Mouse (Mus musculus): ENCODE results near the gene Fam92b. TPM values are rescaled to one million over a fixed set of nuclear protein-coding genes. Genes with fewer than 3 reads are reported as not detected.

Fam92b gene
- total and polyA plus RNA-seq, 2 experiments from 2014 or later, result 1.0 to 1.7 TPM

DNA sequence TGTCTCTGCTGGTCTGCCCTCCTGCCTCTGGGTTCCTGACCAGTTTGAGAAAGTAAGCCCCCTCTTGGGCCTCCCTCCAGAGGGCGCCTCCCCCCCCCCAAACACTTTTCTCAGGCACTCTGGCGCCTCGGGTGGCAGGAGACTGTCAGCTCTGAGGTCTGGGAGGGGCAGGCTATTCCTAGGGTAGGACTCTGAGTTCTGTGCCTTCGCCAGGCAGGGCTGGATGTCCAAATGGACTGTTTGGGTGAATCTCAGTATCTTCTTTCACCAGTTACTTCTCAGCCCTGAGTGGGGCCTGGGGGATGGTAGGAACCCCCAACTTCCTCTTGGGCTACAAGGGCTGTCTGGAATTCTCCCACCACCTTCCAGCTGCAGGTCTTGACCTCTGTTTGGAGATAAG lies 34.1 kb upstream of the Fam92b start:
- Histone ChIP-seq H3K9me3 (ENCODE audit: low read length) (no peaks in the 10 kb centered on the region), H3K4me2 (ENCODE audit: low read depth, low read length, poor library complexity, severe bottlenecking) (no peak overlapping the region), H3K4me3 (ENCODE audit: low read depth, low read length) (no peak overlapping the region), H3K4me1 (ENCODE audit: insufficient read depth, low read length) (no peaks in the 10 kb centered on the region; the same call in 1 of the 2 replicates), H3K27me3 (ENCODE audit: insufficient read depth, low read length) (no peaks in the 10 kb centered on the region), H3K36me3 (ENCODE audit: insufficient read depth, low read length) (no peaks in the 10 kb centered on the region), H3K27ac (ENCODE audit: low read depth, low read length) (no peak overlapping the region), H3K9ac (replicated peaks; ENCODE audit: low read length, poor library complexity, severe bottlenecking) (no peak overlapping the region)
- 14% methylated on average over 4 of the region's 4 CpGs for WGBS
- ATAC-seq (ENCODE audit: low FRiP score), result no peak
- peak; percentile 62 for TF ChIP-seq CTCF (IDR thresholded peaks at IDR 0.05)
- no peak for DNase-seq (ENCODE audit: low spot score)

- Histone ChIP-seq H3K4me2 (ENCODE audit: low read depth, low read length, poor library complexity, severe bottlenecking) (no peak overlapping the region), H3K9ac (replicated peaks; ENCODE audit: low read length, poor library complexity, severe bottlenecking) (no peak overlapping the region), H3K27me3 (ENCODE audit: insufficient read depth, low read length) (no peaks in the 10 kb centered on the region), H3K4me1 (ENCODE audit: insufficient read depth, low read length) (no peaks in the 10 kb centered on the region), H3K36me3 (ENCODE audit: insufficient read depth, low read length) (no peaks in the 10 kb centered on the region), H3K27ac (ENCODE audit: low read depth, low read length) (no peak overlapping the region), H3K4me3 (ENCODE audit: low read depth, low read length) (no peak overlapping the region), H3K9me3 (ENCODE audit: low read length) (no peaks in the 10 kb centered on the region)
- 85% methylated on average over 11 of the region's 11 CpGs for WGBS
- ATAC-seq (ENCODE audit: low FRiP score), result no peak
- TF ChIP-seq CTCF (IDR thresholded peaks at IDR 0.05), result no peak
- no peak for DNase-seq (ENCODE audit: low spot score)
Measured at GRCm38 (mm10) chr8:120208113-120208512, 30.8 kb upstream of the Fam92b start.

GRCm38 (mm10) chr8:120207364-120207763 lies 30.1 kb upstream of the Fam92b start:
- Histone ChIP-seq H3K9me3 (ENCODE audit: low read length) (no peaks in the 10 kb centered on the region), H3K4me1 (ENCODE audit: insufficient read depth, low read length) (no peaks in the 10 kb centered on the region), H3K27me3 (ENCODE audit: insufficient read depth, low read length) (no peaks in the 10 kb centered on the region), H3K4me3 (ENCODE audit: low read depth, low read length) (no peak overlapping the region), H3K27ac (ENCODE audit: low read depth, low read length) (no peak overlapping the region), H3K36me3 (ENCODE audit: insufficient read depth, low read length) (no peaks in the 10 kb centered on the region), H3K4me2 (ENCODE audit: low read depth, low read length, poor library complexity, severe bottlenecking) (no peak overlapping the region), H3K9ac (replicated peaks; ENCODE audit: low read length, poor library complexity, severe bottlenecking) (no peak overlapping the region)
- WGBS, result 84% methylated on average over 8 of the region's 8 CpGs
- DNase-seq (ENCODE audit: low spot score) (no peak), ATAC-seq (ENCODE audit: low FRiP score) (no peak)
- TF ChIP-seq CTCF (IDR thresholded peaks at IDR 0.05), result peak; percentile 22; the same call in 1 of the 2 replicates

GRCm38 (mm10) chr8:120205916-120206315 lies 28.6 kb upstream of the Fam92b start:
- Histone ChIP-seq H3K27ac (ENCODE audit: low read depth, low read length) (no peak overlapping the region), H3K36me3 (ENCODE audit: insufficient read depth, low read length) (no peaks in the 10 kb centered on the region), H3K9me3 (ENCODE audit: low read length) (no peaks in the 10 kb centered on the region), H3K27me3 (ENCODE audit: insufficient read depth, low read length) (no peaks in the 10 kb centered on the region), H3K4me3 (ENCODE audit: low read depth, low read length) (no peak overlapping the region), H3K9ac (replicated peaks; ENCODE audit: low read length, poor library complexity, severe bottlenecking) (no peak overlapping the region), H3K4me1 (ENCODE audit: insufficient read depth, low read length) (no peaks in the 10 kb centered on the region), H3K4me2 (ENCODE audit: low read depth, low read length, poor library complexity, severe bottlenecking) (no peak overlapping the region)
- TF ChIP-seq CTCF (IDR thresholded peaks at IDR 0.05), result no peak
- 79% methylated on average over 9 of the region's 9 CpGs for WGBS
- no peak for DNase-seq (ENCODE audit: low spot score)
- ATAC-seq (ENCODE audit: low FRiP score), result no peak

- no peak overlapping the region for H3K4me2 ChIP-seq (ENCODE audit: low read depth, low read length, poor library complexity, severe bottlenecking)
- no peak for TF ChIP-seq CTCF (IDR thresholded peaks at IDR 0.05)
- DNase-seq (ENCODE audit: low spot score) (peak; percentile 32), ATAC-seq (ENCODE audit: low FRiP score) (no peak)
- H3K9me3 ChIP-seq (ENCODE audit: low read length), result no peaks in the 10 kb centered on the region
- H3K9ac ChIP-seq (replicated peaks; ENCODE audit: low read length, poor library complexity, severe bottlenecking), result no peak overlapping the region
- WGBS, result 63% methylated on average over 7 of the region's 7 CpGs
- no peak overlapping the region for H3K4me3 ChIP-seq (ENCODE audit: low read depth, low read length)
- no peak overlapping the region for H3K27ac ChIP-seq (ENCODE audit: low read depth, low read length)
- H3K4me1 ChIP-seq (ENCODE audit: insufficient read depth, low read length), result no peaks in the 10 kb centered on the region
- no peaks in the 10 kb centered on the region for H3K36me3 ChIP-seq (ENCODE audit: insufficient read depth, low read length)
- H3K27me3 ChIP-seq (ENCODE audit: insufficient read depth, low read length), result no peaks in the 10 kb centered on the region
Measured at GRCm38 (mm10) chr8:120204736-120205360, 27.6 kb upstream of the Fam92b start.

DNA sequence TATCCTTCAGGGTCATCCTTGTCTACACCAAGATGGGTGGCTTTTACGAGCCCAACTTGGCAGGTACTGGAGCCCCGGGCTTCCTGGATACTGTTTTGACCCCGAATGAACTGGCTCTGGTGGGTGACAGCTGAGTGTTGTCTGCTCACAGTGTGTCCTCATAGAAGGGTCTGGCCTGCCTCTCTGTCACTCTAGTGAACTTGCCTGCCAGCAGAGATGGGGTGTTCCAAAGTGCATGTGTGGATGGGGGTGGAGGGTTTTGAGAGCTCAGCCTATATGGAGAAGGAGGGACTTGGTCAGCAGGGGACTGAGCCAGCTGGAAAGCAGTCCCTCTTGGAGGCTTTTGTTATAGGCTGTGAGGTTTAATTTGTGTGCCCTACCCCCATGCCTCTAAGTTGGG lies 25.3 kb upstream of the Fam92b start:
- no peaks in the 10 kb centered on the region for H3K36me3 ChIP-seq (ENCODE audit: insufficient read depth, low read length)
- H3K27me3 ChIP-seq (ENCODE audit: insufficient read depth, low read length), result no peaks in the 10 kb centered on the region
- no peak overlapping the region for H3K4me2 ChIP-seq (ENCODE audit: low read depth, low read length, poor library complexity, severe bottlenecking)
- 52% methylated on average over 3 of the region's 3 CpGs for WGBS
- DNase-seq (ENCODE audit: low spot score) (no peak), ATAC-seq (ENCODE audit: low FRiP score) (no peak)
- H3K9me3 ChIP-seq (ENCODE audit: low read length), result no peaks in the 10 kb centered on the region
- TF ChIP-seq CTCF (IDR thresholded peaks at IDR 0.05), result no peak
- H3K9ac ChIP-seq (replicated peaks; ENCODE audit: low read length, poor library complexity, severe bottlenecking), result no peak overlapping the region
- no peaks in the 10 kb centered on the region for H3K4me1 ChIP-seq (ENCODE audit: insufficient read depth, low read length)
- H3K27ac ChIP-seq (ENCODE audit: low read depth, low read length), result no peak overlapping the region
- H3K4me3 ChIP-seq (ENCODE audit: low read depth, low read length), result no peak overlapping the region
